Mouse (Mus musculus) stomach, embryonic 14.5 days (tissue): ENCODE data around the gene Hnrnpf. TPM values are rescaled to one million over a fixed set of nuclear protein-coding genes. Genes with fewer than 3 reads are reported as not detected.

Experiments used
- ATAC-seq: fragments of 200-750 bp; cut with Nextera tagmentation; 2 replicates; pipeline ENCODE4 v1.8.0; 2017; ENCODE audit warnings: low read depth, moderate TSS enrichment; ENCODE audit not compliant: insufficient number of reproducible peaks, insufficient read depth, low FRiP score
- H3K27ac ChIP-seq: fragments of 300-500 bp; sonication (generic); 2 replicates; pipeline ENCODE4 v1.5.1; 2014; ENCODE audit warnings: mild to moderate bottlenecking, low read length, moderate library complexity, mixed read lengths
- H3K27me3 ChIP-seq: fragments of 300-500 bp; sonication (generic); 2 replicates; pipeline ENCODE4 v1.6.1; 2014; ENCODE audit warnings: low read length, control low read depth, mixed read lengths; ENCODE audit not compliant: control insufficient read depth, insufficient read depth
- H3K36me3 ChIP-seq: fragments of 300-500 bp; sonication (generic); 2 replicates; pipeline ENCODE4 v1.6.1; 2014; ENCODE audit warnings: mild to moderate bottlenecking, control low read depth, low read length, moderate library complexity, mixed read lengths; ENCODE audit not compliant: control insufficient read depth, insufficient read depth
- H3K4me1 ChIP-seq: fragments of 300-500 bp; sonication (generic); 2 replicates; pipeline ENCODE4 v1.6.1; 2014; ENCODE audit warnings: low read length, control low read depth, mixed read lengths; ENCODE audit not compliant: control insufficient read depth, insufficient read depth
- H3K4me2 ChIP-seq: fragments of 300-500 bp; sonication (generic); replicated peaks from 2 replicates; pipeline ENCODE4 v1.6.1; 2014; ENCODE audit warnings: low read depth, low read length, control low read depth
- H3K4me3 ChIP-seq: fragments of 300-500 bp; sonication (generic); 2 replicates; pipeline ENCODE4 v1.5.1; 2014; ENCODE audit warnings: low read depth, low read length, control low read depth
- H3K9ac ChIP-seq: fragments of 300-500 bp; sonication (generic); replicated peaks from 2 replicates; pipeline ENCODE4 v1.6.1; 2014; ENCODE audit warnings: low read depth, mild to moderate bottlenecking, control low read depth, low read length, moderate library complexity, mixed read lengths
- H3K9me3 ChIP-seq: fragments of 300-500 bp; sonication (generic); 2 replicates; pipeline ENCODE4 v1.6.1; 2016; ENCODE audit warnings: low read depth, low read length, control low read depth; ENCODE audit not compliant: control insufficient read depth
- WGBS: fragments of 180-500 bp; shearing (Covaris S2); extraction: QIAGEN DNeasy Blood & Tissue Kit; methylation state at CpG from one replicate; pipeline ENCODE4 v1.1.7; 2014; 5-methylcytosine and 5-hydroxymethylcytosine counted together
- polyA plus RNA-seq: library from polyadenylated mRNA; unstranded; fragments of >200 nt; fragmentation: Nextera tagmentation; extraction: Ambion mirVana; gene quantifications from 2 replicates; pipeline ENCODE4 v1.2.1, GENCODE M21; 2014

Hnrnpf gene
- polyA plus RNA-seq, 1 experiment from 2014 or later, result 685 TPM

DNA sequence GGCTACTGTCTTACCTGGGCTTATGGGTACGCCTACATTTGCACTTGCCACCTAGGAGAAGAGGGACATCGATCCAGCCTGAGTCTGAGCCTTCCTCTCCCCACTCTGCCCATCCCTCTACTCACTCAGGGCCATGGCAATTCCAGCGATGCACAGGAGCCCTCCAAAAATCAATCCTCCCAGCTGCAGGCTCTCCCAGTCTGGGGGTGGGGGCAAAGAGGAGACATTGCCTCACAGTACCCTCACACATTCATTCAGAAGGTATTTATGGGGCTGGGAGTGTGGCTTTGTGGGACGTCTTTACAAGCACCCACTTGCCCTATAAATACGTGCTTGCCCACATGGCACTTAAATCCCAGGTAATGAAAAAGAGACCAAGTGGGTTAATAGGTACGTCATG is 34.2 kb downstream of the Hnrnpf start:
- H3K4me2 ChIP-seq, result no peak overlapping the region
- no peak overlapping the region for H3K27ac ChIP-seq
- no peak overlapping the region for H3K4me3 ChIP-seq
- WGBS, result 84% methylated on average over 6 of the region's 6 CpGs
- H3K9me3 ChIP-seq, result no peaks in the 10 kb centered on the region
- no peaks in the 10 kb centered on the region for H3K27me3 ChIP-seq
- ATAC-seq, result no peak
- no peaks in the 10 kb centered on the region for H3K4me1 ChIP-seq
- H3K36me3 ChIP-seq, result 0 out of 2 replicates have a peak, but pooled peaks cover 3% of the 10 kb centered on the region
- no peak overlapping the region for H3K9ac ChIP-seq

DNA sequence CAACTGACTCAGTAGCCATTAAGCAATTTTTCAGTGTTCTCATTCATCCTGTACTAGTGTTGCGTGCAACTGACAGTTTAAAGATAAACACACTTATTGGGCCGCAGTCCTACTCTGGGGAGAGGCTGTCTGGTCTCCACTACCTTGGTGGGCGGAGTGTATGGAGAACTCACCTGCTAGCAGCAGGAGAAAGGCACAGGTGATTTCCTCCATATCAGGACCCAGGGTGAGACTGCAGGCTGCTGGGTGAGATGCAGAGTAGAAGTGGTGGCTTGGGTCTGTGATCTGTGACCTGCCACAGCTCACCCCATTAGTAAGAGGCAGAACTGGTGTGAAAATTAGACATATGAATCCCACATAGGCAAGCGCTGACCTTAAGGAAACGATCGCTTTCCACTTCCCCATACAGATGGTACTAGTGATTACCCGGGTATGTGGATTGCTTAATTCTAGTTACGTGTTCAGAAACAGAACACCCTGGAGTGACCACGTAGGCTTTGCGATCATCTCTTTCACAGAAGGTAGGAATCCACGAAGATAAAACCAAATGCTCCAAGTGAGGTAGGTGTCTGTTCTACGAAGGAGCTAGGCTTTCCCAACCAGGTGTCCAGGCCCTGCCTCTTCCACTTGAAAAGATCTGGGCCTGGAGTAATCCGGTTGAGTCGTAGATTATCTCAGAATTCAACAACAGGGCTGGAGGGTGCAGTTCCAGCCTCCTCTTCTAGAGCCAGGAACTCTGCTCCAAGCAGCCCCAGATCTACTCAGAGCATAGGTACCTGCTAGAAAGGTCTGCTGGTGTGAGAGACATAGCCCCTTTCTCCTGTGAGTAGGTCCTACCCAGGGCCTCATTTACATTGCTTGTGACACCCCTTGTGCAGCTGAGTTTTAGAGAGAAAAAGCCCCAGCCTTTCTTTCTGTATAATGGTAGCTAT is 35.8 kb downstream of the Hnrnpf start:
- H3K9me3 ChIP-seq, result no peaks in the 10 kb centered on the region
- H3K36me3 ChIP-seq, result no peaks in the 10 kb centered on the region
- H3K4me1 ChIP-seq, result no peaks in the 10 kb centered on the region
- no peak overlapping the region for H3K4me2 ChIP-seq
- no peak overlapping the region for H3K27ac ChIP-seq
- no peak overlapping the region for H3K9ac ChIP-seq
- no peaks in the 10 kb centered on the region for H3K27me3 ChIP-seq
- no peak for ATAC-seq
- 87% methylated on average over 14 of the region's 14 CpGs for WGBS
- no peak overlapping the region for H3K4me3 ChIP-seq

- H3K4me2 ChIP-seq, result no peak within 1 kb of the TSS
- no peak within 1 kb of the TSS for H3K27ac ChIP-seq
- no peaks in the 10 kb centered on the region for H3K36me3 ChIP-seq
- no peak within 1 kb of the TSS for H3K9ac ChIP-seq
- H3K27me3 ChIP-seq, result no peaks in the 10 kb centered on the region
- WGBS, result 67% methylated on average over 10 of the region's 10 CpGs
- H3K4me1 ChIP-seq, result no peaks in the 10 kb centered on the region
- peak; percentile 70 for ATAC-seq
- no peak within 1 kb of the TSS for H3K4me3 ChIP-seq
- no peaks in the 10 kb centered on the region for H3K9me3 ChIP-seq
These were observed 37.3 kb downstream of the Hnrnpf start, which contains the start of gene Fxyd4 for GRCm38 (mm10) chr6:117937222-117937932. TSS of gene Fxyd4 (minus strand) at chr6:117937692.

- Histone ChIP-seq H3K4me1 (no peaks in the 10 kb centered on the region), H3K9me3 (no peaks in the 10 kb centered on the region), H3K27me3 (no peaks in the 10 kb centered on the region), H3K36me3 (no peaks in the 10 kb centered on the region), H3K9ac (no peak overlapping the region), H3K4me2 (no peak overlapping the region), H3K27ac (no peak overlapping the region), H3K4me3 (no peak overlapping the region)
- WGBS, result 86% methylated on average over 10 of the region's 10 CpGs
- ATAC-seq, result no peak
These were observed 38.8 kb downstream of the Hnrnpf start for GRCm38 (mm10) chr6:117938951-117939350.

DNA sequence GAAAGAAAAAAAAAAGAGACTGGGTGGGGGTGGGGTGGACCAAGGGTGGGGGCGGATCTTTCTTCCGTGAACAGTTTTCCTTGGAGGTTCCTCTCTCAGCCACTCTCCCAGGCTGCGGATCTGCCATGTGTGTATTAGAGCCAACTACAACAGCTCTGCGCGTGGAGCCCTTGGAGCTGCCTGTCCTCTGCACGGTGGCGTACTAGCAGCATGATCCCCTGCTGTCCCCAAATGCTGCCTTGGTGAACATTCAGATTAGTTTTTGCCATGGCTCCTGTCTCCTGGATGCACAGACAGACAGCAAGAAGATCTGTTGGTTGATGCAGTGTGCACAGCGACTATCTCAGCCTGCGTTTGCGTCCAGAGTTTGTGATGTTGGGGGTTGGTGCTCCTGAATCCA is 42.6 kb downstream of the Hnrnpf start:
- H3K27me3 ChIP-seq, result no peaks in the 10 kb centered on the region
- 76% methylated on average over 10 of the region's 10 CpGs for WGBS
- ATAC-seq, result no peak

DNA sequence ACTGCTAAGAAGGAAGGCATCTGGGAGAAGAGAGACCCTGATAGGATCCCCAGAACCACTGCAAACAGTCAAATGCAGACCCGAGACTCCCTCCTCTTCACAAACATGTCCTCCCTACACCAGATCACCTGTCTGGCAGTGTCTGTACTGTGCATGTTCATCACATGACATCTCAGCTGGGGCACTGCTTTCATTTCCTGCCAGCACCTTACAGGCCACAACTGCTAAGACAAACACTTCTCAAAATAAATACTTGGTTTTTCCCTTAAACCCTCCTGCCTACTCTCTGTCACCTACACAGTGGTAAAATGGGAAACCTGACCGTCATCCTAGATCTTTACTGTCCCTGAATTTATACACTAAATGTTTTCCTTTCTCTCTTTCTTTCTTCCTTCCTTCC is 43.8 kb downstream of the Hnrnpf start:
- 69% methylated on average over 2 of the region's 2 CpGs for WGBS
- H3K27me3 ChIP-seq, result no peaks in the 10 kb centered on the region
- H3K4me2 ChIP-seq, result no peak overlapping the region
- H3K9me3 ChIP-seq, result no peaks in the 10 kb centered on the region
- ATAC-seq, result no peak
- no peaks in the 10 kb centered on the region for H3K36me3 ChIP-seq
- H3K4me3 ChIP-seq, result no peak overlapping the region
- H3K9ac ChIP-seq, result no peak overlapping the region
- no peak overlapping the region for H3K27ac ChIP-seq
- H3K4me1 ChIP-seq, result no peaks in the 10 kb centered on the region

More for the DNA sequence above, 42.6 kb downstream of the Hnrnpf start:
- Histone ChIP-seq H3K4me2 (no peak overlapping the region), H3K9ac (no peak overlapping the region), H3K4me1 (no peaks in the 10 kb centered on the region), H3K4me3 (no peak overlapping the region), H3K9me3 (no peaks in the 10 kb centered on the region), H3K36me3 (no peaks in the 10 kb centered on the region), H3K27ac (no peak overlapping the region)

DNA sequence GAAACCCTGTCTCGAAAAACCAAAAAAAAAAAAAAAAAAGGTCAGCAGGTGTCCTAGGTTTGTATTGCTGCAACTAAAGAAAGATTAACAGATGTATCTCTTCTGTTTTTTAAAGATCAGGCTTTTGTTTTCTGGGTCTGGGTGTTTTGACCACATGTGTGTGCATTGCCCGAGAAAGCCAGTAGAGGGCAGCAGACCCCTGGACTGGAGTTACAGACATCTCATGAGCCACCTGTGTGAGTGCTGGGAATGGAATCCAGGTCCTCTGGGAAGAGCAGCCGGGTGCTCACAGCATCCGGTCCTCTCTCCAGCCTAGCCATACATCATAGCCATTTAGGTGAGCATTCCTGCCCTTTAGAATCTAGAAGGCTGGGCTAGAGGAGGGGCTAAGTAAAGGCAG is 52.2 kb downstream of the Hnrnpf start:
- Histone ChIP-seq H3K4me1 (0 out of 2 replicates have a peak, but pooled peaks cover 4% of the 10 kb centered on the region), H3K27me3 (no peaks in the 10 kb centered on the region), H3K36me3 (no peaks in the 10 kb centered on the region), H3K4me3 (no peak overlapping the region), H3K4me2 (no peak overlapping the region), H3K9ac (no peak overlapping the region), H3K27ac (no peak overlapping the region), H3K9me3 (no peaks in the 10 kb centered on the region)
- ATAC-seq, result no peak
- 82% methylated on average over 4 of the region's 4 CpGs for whole genome bisulfite sequencing

DNA sequence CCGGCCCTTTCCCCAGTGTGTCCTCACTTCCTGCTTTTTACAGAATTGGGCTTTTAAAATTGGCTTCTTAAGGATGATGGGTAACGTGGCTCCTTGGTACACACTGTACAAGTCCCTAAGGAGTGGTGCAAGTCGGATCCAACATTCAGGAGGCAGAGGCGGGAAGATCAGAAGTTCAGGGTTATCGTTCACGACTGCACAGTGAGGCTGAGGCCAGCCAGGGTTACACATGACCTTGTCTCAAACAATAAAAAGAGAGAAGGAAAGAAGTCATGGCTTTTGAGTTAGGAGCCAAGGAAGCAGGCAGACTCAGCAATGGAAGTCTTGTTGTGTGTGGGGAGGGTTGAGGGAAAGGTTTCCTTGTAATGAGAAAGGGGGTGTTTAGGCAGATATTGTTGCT is 56.0 kb downstream of the Hnrnpf start:
- 69% methylated on average over 6 of the region's 6 CpGs for WGBS
- H3K27ac ChIP-seq, result no peak overlapping the region
- H3K4me2 ChIP-seq, result no peak overlapping the region
- no peak overlapping the region for H3K4me3 ChIP-seq
- no peaks in the 10 kb centered on the region for H3K27me3 ChIP-seq
- H3K9ac ChIP-seq, result no peak overlapping the region
- no peaks in the 10 kb centered on the region for H3K9me3 ChIP-seq
- no peak for ATAC-seq
- H3K4me1 ChIP-seq, result 0 out of 2 replicates have a peak, but pooled peaks cover 4% of the 10 kb centered on the region
- H3K36me3 ChIP-seq, result no peaks in the 10 kb centered on the region
